Mouse (Mus musculus) thymus, adult 2 months (tissue): Measurements from ENCODE around the gene Grin1. TPM values are rescaled to one million over a fixed set of nuclear protein-coding genes. Genes with fewer than 3 reads are reported as not detected.
A peak's percentile ranks its signal among the peaks of the same experiment; 100 is the strongest.

ENCODE experiments used
- DNase-seq: peaks from one replicate; pipeline ENCODE4 v3.0.0; 2021
- H3K27ac ChIP-seq: fragments of 200-500 bp; 2 replicates; pipeline ENCODE4 v1.5.1; 2012; ENCODE audit warnings: low read length, control low read depth; ENCODE audit not compliant: control insufficient read depth, insufficient read depth
- H3K27me3 ChIP-seq: fragments of 200-500 bp; 2 replicates; pipeline ENCODE4 v1.6.1; 2012; ENCODE audit warnings: mild to moderate bottlenecking, low read length, moderate library complexity, mixed read lengths; ENCODE audit not compliant: control insufficient read depth, insufficient read depth
- H3K36me3 ChIP-seq: fragments of 200-500 bp; 2 replicates; pipeline ENCODE4 v1.6.1; 2012; ENCODE audit warnings: mild to moderate bottlenecking, low read length, moderate library complexity; ENCODE audit not compliant: control insufficient read depth, insufficient read depth
- H3K4me1 ChIP-seq: fragments of 200-500 bp; replicated peaks from 2 replicates; pipeline ENCODE4 v1.6.1; 2012; ENCODE audit warnings: low read length; ENCODE audit not compliant: control insufficient read depth, insufficient read depth
- H3K4me3 ChIP-seq: fragments of 200-500 bp; 2 replicates; pipeline ENCODE4 v1.5.1; 2012; ENCODE audit warnings: mild to moderate bottlenecking, low read length, control low read depth, moderate library complexity; ENCODE audit not compliant: control insufficient read depth, insufficient read depth
- CTCF ChIP-seq: fragments of 200-500 bp; IDR thresholded peaks from 2 replicates; pipeline ENCODE4 v1.5.1; 2012; ENCODE audit warnings: mild to moderate bottlenecking, control low read depth, low read length, moderate library complexity, borderline replicate concordance; ENCODE audit not compliant: control insufficient read depth, poor library complexity, insufficient read depth; ENCODE audit errors: extremely low read depth
- POLR2A ChIP-seq: fragments of 200-500 bp; IDR thresholded peaks from 2 replicates; pipeline ENCODE4 v1.6.1; 2012; ENCODE audit warnings: mild to moderate bottlenecking, low read length, control low read depth, moderate library complexity; ENCODE audit not compliant: control insufficient read depth, poor library complexity, insufficient read depth; ENCODE audit errors: extremely low read depth
- WGBS: fragments of 180-500 bp; shearing (Covaris S2); methylation state at CpG from one replicate; pipeline ENCODE4 v1.1.7; 2018; 5-methylcytosine and 5-hydroxymethylcytosine counted together
- polyA plus RNA-seq: library from polyadenylated mRNA; depleted of rRNA; stranded (reverse); fragments of >200 nt; gene quantifications from 2 replicates; pipeline ENCODE4 v1.2.3, GENCODE M21; 2012; rRNA removed

The Grin1 gene
- polyA plus RNA-seq, 1 experiment: 0.50 TPM

- Histone ChIP-seq H3K27ac (no peak within 1 kb of the TSS), H3K4me1 (peaks cover 9% of the 10 kb centered on the region), H3K36me3 (peaks cover 18% of the 10 kb centered on the region), H3K4me3 (no peak within 1 kb of the TSS), H3K27me3 (peaks cover 11% of the 10 kb centered on the region)
- DNase-seq: no peak
- no peak for TF ChIP-seq CTCF
- TF ChIP-seq POLR2A: no peak
- WGBS: 94% methylated on average over 10 of the region's 10 CpGs
These were observed 72.6 kb downstream of the Grin1 start, which contains the start of gene AL732309.1 for GRCm38 (mm10) chr2:25246183-25247072. Gene AL732309.1, minus strand, starts transcription at chr2:25246863.

- Histone ChIP-seq H3K4me3 (no peak overlapping the region), H3K27me3 (peaks cover 12% of the 10 kb centered on the region), H3K36me3 (peaks cover 6% of the 10 kb centered on the region), H3K27ac (no peak overlapping the region), H3K4me1 (peaks cover 20% of the 10 kb centered on the region)
- WGBS: 93% methylated on average over 4 of the region's 4 CpGs
- no peak for DNase-seq
- TF ChIP-seq CTCF (no peak), POLR2A (no peak)
These were observed 74.8 kb downstream of the Grin1 start for GRCm38 (mm10) chr2:25244144-25244543.

DNA sequence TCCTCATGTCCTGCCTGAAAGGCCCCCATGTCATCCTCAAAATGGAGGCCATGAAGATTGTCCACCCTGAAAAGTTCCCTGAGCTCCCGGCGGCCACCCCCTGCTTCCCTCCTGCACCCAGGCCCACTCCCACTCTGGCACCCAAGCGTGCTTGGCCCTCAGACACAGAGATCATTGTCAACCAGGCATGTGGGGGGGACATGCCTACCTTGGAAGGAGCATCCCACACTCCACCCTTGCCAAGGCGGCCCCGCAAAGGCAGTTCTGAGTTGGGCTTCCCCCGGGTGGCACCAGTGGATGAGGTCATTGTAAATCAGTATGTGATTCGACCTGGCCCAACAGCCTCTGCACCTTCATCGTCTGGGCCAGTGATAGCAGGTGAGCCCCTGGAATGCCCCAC lies 75.6 kb downstream of the Grin1 start:
- no peaks in the 10 kb centered on the region for H3K36me3 ChIP-seq
- H3K27ac ChIP-seq: no peak overlapping the region
- no peak overlapping the region for H3K4me3 ChIP-seq
- TF ChIP-seq POLR2A (no peak), CTCF (no peak)
- H3K27me3 ChIP-seq: peaks cover 12% of the 10 kb centered on the region
- DNase-seq: no peak
- 87% methylated on average over 8 of the region's 8 CpGs for WGBS
- peaks cover 20% of the 10 kb centered on the region for H3K4me1 ChIP-seq

- no peak for DNase-seq
- under 1% methylated on average over 59 of the region's 59 CpGs for WGBS
- H3K4me1 ChIP-seq: peaks cover 20% of the 10 kb centered on the region
- H3K27ac ChIP-seq: no peak within 1 kb of the TSS
- peak within 1 kb of the TSS; percentile 42 for H3K4me3 ChIP-seq
- no peaks in the 10 kb centered on the region for H3K36me3 ChIP-seq
- peaks cover 12% of the 10 kb centered on the region for H3K27me3 ChIP-seq
- TF ChIP-seq CTCF: no peak
- no peak for TF ChIP-seq POLR2A
These were observed 76.9 kb downstream of the Grin1 start, which contains the start of the genes Rnf208 and Cysrt1 for GRCm38 (mm10) chr2:25242101-25242506. Gene Rnf208, plus strand, starts transcription at chr2:25242255. Gene Cysrt1, minus strand, starts transcription at chr2:25242452.

GRCm38 (mm10) chr2:25241438-25241775 lies 77.6 kb downstream of the Grin1 start:
- no peak for DNase-seq
- 34% methylated on average over 6 of the region's 6 CpGs for WGBS
- H3K27ac ChIP-seq: no peak overlapping the region
- TF ChIP-seq POLR2A (no peak), CTCF (no peak)
- H3K36me3 ChIP-seq: no peaks in the 10 kb centered on the region
- H3K27me3 ChIP-seq: peaks cover 12% of the 10 kb centered on the region
- no peak overlapping the region for H3K4me3 ChIP-seq
- H3K4me1 ChIP-seq: peaks cover 20% of the 10 kb centered on the region

Other genes with a start within 250 kb of the Grin1 start
- 0.58 and 0.91 TPM in 2 replicates for gene Entpd8, start 238.9 kb downstream of the Grin1 start, polyA plus RNA-seq
- gene Noxa1, start 224.0 kb downstream of the Grin1 start, polyA plus RNA-seq: 0.24 and 0.44 TPM in 2 replicates
- 13.7 and 16.9 TPM in 2 replicates for gene Nrarp, start 138.4 kb downstream of the Grin1 start, polyA plus RNA-seq
- 90.6 and 94.7 TPM in 2 replicates for gene Tor4a, start 122.3 kb downstream of the Grin1 start, polyA plus RNA-seq
- gene Nelfb, start 107.7 kb downstream of the Grin1 start, polyA plus RNA-seq: 105 and 115 TPM in 2 replicates
- 0.12 TPM in 1 of 2 replicates, not detected in the other for gene Stpg3, start 104.5 kb downstream of the Grin1 start, polyA plus RNA-seq
- 0.11 and 0.12 TPM in 2 replicates for gene Fam166a, start 100.4 kb downstream of the Grin1 start, polyA plus RNA-seq
- 613 and 694 TPM in 2 replicates for gene Tubb4b, start 94.5 kb downstream of the Grin1 start, polyA plus RNA-seq
- 0.05 and 0.15 TPM in 2 replicates for gene Slc34a3, start 84.8 kb downstream of the Grin1 start, polyA plus RNA-seq
- gene Rnf224, start 82.4 kb downstream of the Grin1 start, polyA plus RNA-seq: 0.05 TPM in 1 of 2 replicates, not detected in the other
- 3.6 and 4.5 TPM in 2 replicates for gene Rnf208, start 76.9 kb downstream of the Grin1 start, polyA plus RNA-seq
- gene Cysrt1, start 76.7 kb downstream of the Grin1 start, polyA plus RNA-seq: 1.6 and 2.1 TPM in 2 replicates
- gene AL732309.1, start 72.3 kb downstream of the Grin1 start, polyA plus RNA-seq: 41.1 and 43.0 TPM in 2 replicates
- gene Tmem203, start 63.7 kb downstream of the Grin1 start, polyA plus RNA-seq: 66.1 and 79.1 TPM in 2 replicates
- gene Tprn, start 56.6 kb downstream of the Grin1 start, polyA plus RNA-seq: 24.4 and 25.9 TPM in 2 replicates
- 164 and 182 TPM in 2 replicates for gene Ssna1, start 46.7 kb downstream of the Grin1 start, polyA plus RNA-seq
- 141 and 144 TPM in 2 replicates for gene Anapc2, start 46.7 kb downstream of the Grin1 start, polyA plus RNA-seq
- gene Tmem210, start 31.0 kb downstream of the Grin1 start, polyA plus RNA-seq: 0.35 TPM in 1 of 2 replicates, not detected in the other
- 1.0 and 1.6 TPM in 2 replicates for gene Lrrc26, start 29.3 kb downstream of the Grin1 start, polyA plus RNA-seq
- gene Man1b1, start 13.2 kb upstream of the Grin1 start, polyA plus RNA-seq: 23.1 and 26.3 TPM in 2 replicates
- 24.5 and 25.6 TPM in 2 replicates for gene Dpp7, start 37.2 kb upstream of the Grin1 start, polyA plus RNA-seq
- gene Uap1l1, start 46.5 kb upstream of the Grin1 start, polyA plus RNA-seq: 23.0 and 24.4 TPM in 2 replicates
- gene Sapcd2, start 53.1 kb upstream of the Grin1 start, polyA plus RNA-seq: 29.7 and 45.2 TPM in 2 replicates
- gene Entpd2, start 76.7 kb upstream of the Grin1 start, polyA plus RNA-seq: 11.7 and 14.0 TPM in 2 replicates
- gene Npdc1, start 80.2 kb upstream of the Grin1 start, polyA plus RNA-seq: 28.4 and 30.8 TPM in 2 replicates
- 1.9 and 2.0 TPM in 2 replicates for gene Fut7, start 104.1 kb upstream of the Grin1 start, polyA plus RNA-seq
- gene Abca2, start 109.5 kb upstream of the Grin1 start, polyA plus RNA-seq: 86.6 and 100 TPM in 2 replicates
- 11.6 and 17.3 TPM in 2 replicates for gene Clic3, start 137.7 kb upstream of the Grin1 start, polyA plus RNA-seq
- 165 and 192 TPM in 2 replicates for gene Paxx, start 141.9 kb upstream of the Grin1 start, polyA plus RNA-seq
- gene Ptgds, start 150.9 kb upstream of the Grin1 start, polyA plus RNA-seq: 4.4 and 13.8 TPM in 2 replicates
- gene Lcn12, start 174.7 kb upstream of the Grin1 start, polyA plus RNA-seq: not detected in 2 replicates
- 59.2 and 77.5 TPM in 2 replicates for gene Fbxw5, start 181.6 kb upstream of the Grin1 start, polyA plus RNA-seq
- gene C8g, start 182.5 kb upstream of the Grin1 start, polyA plus RNA-seq: 4.7 and 5.0 TPM in 2 replicates
- 47.7 and 49.9 TPM in 2 replicates for gene Traf2, start 227.8 kb upstream of the Grin1 start, polyA plus RNA-seq
- 142 and 152 TPM in 2 replicates for gene Edf1, start 238.7 kb upstream of the Grin1 start, polyA plus RNA-seq